ENCODE assay signal across 29 mouse cellular contexts in the genomic region with DNA sequence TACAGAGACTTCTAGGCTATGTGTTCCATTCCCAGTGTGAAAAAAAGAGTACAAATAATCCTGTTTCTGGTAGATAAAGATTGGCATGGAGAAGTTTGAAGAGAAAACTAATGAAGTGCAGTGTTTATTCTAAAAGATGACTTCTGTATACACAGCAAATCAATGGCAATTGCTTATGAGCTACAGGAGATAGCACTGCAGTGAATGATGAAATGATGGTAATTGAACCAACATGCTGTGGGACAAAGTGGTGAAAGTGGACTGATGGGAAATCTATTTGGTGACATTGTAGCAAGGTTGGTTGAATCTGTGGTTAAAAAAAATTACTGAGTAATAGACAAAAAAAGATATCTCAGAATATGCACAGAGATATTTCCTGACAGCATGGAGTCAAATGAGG.
"Had no signal": no experiment of that assay in that cellular context is flagged by ENCODE, and none has a peak within 500 bp of the region (broad histone marks: within the 10 kb centered on the region; RNA-seq: fewer than 3 reads in every experiment).

No protein-coding gene starts in this region.

- H3K4me3 ChIP-seq: left cerebral cortex, adult 2 months; limb, embryonic 10.5 days; limb, embryonic 12.5 days; limb, embryonic 13.5 days; limb, embryonic 15.5 days; liver, embryonic 12.5 days; liver, embryonic 13.5 days; liver, embryonic 15.5 days; megakaryocyte, embryonic 14.5 days; midbrain, embryonic 10.5 days; midbrain, embryonic 12.5 days; midbrain, embryonic 13.5 days; midbrain, embryonic 15.5 days; myocyte; neural tube, embryonic 12.5 days had no signal

- DNase-seq: layer of hippocampus, postnatal 36 days; left cerebral cortex, postnatal 4 days; liver; liver, embryonic 13.5 days; liver, postnatal 0 days; lung, adult 18-20 months; lung, postnatal 10 days; lung, postnatal 14 days; lung, postnatal 36 days; midbrain, embryonic 14.5 days had no signal

- H3K4me1 ChIP-seq: limb, embryonic 10.5 days; limb, embryonic 12.5 days; limb, embryonic 13.5 days; limb, embryonic 15.5 days; liver, embryonic 12.5 days; liver, embryonic 13.5 days; liver, embryonic 15.5 days; megakaryocyte, embryonic 14.5 days; midbrain, embryonic 10.5 days; midbrain, embryonic 12.5 days; midbrain, embryonic 13.5 days; midbrain, embryonic 15.5 days; neural tube, embryonic 12.5 days had no signal

- H3K9ac ChIP-seq: limb, embryonic 12.5 days; limb, embryonic 13.5 days; limb, embryonic 15.5 days; liver, embryonic 12.5 days; liver, embryonic 13.5 days; liver, embryonic 14.5 days; liver, embryonic 15.5 days; liver, postnatal 0 days; midbrain, embryonic 12.5 days; midbrain, embryonic 13.5 days; midbrain, embryonic 15.5 days; neural tube, embryonic 12.5 days had no signal

- H3K27me3 ChIP-seq: limb, embryonic 12.5 days; limb, embryonic 13.5 days; limb, embryonic 15.5 days; liver, embryonic 12.5 days; liver, embryonic 13.5 days; liver, embryonic 15.5 days; megakaryocyte, embryonic 14.5 days; midbrain, embryonic 12.5 days; midbrain, embryonic 13.5 days; midbrain, embryonic 15.5 days; neural tube, embryonic 12.5 days had no signal

- H3K27ac ChIP-seq: left cerebral cortex, adult 2 months; limb, embryonic 10.5 days; limb, embryonic 12.5 days; limb, embryonic 13.5 days; limb, embryonic 15.5 days; liver, embryonic 12.5 days; liver, embryonic 13.5 days; liver, embryonic 14.5 days; liver, embryonic 15.5 days; macrophage; midbrain, embryonic 10.5 days; midbrain, embryonic 12.5 days; midbrain, embryonic 13.5 days; midbrain, embryonic 15.5 days; neural tube, embryonic 12.5 days had no signal

- H3K4me2 ChIP-seq: limb, embryonic 12.5 days; limb, embryonic 13.5 days; limb, embryonic 15.5 days; liver, embryonic 11.5 days; liver, embryonic 12.5 days; liver, embryonic 13.5 days; liver, embryonic 15.5 days; midbrain, embryonic 11.5 days; midbrain, embryonic 12.5 days; midbrain, embryonic 13.5 days; midbrain, embryonic 15.5 days; neural tube, embryonic 12.5 days had no signal

- ATAC-seq: liver, embryonic 12.5 days; liver, postnatal 0 days; midbrain, embryonic 13.5 days; midbrain, embryonic 15.5 days; midbrain, embryonic 16.5 days had no signal

- H3K9me3 ChIP-seq: limb, embryonic 10.5 days; limb, embryonic 12.5 days; limb, embryonic 13.5 days; limb, embryonic 15.5 days; liver, embryonic 12.5 days; liver, embryonic 13.5 days; liver, embryonic 15.5 days; megakaryocyte, embryonic 14.5 days; midbrain, embryonic 10.5 days; midbrain, embryonic 12.5 days; midbrain, embryonic 13.5 days; midbrain, embryonic 15.5 days; neural tube, embryonic 12.5 days had no signal

- H3K36me3 ChIP-seq: limb, embryonic 10.5 days; limb, embryonic 12.5 days; limb, embryonic 13.5 days; limb, embryonic 15.5 days; liver, embryonic 12.5 days; liver, embryonic 13.5 days; liver, embryonic 15.5 days; midbrain, embryonic 10.5 days; midbrain, embryonic 12.5 days; midbrain, embryonic 13.5 days; midbrain, embryonic 15.5 days; neural tube, embryonic 12.5 days had no signal
